Mouse (Mus musculus): ENCODE data around the gene Tmem163. TPM values are rescaled to one million over a fixed set of nuclear protein-coding genes. Genes with fewer than 3 reads are reported as not detected.

Gene Tmem163
- polyA plus RNA-seq, 1 experiment: not detected

DNA sequence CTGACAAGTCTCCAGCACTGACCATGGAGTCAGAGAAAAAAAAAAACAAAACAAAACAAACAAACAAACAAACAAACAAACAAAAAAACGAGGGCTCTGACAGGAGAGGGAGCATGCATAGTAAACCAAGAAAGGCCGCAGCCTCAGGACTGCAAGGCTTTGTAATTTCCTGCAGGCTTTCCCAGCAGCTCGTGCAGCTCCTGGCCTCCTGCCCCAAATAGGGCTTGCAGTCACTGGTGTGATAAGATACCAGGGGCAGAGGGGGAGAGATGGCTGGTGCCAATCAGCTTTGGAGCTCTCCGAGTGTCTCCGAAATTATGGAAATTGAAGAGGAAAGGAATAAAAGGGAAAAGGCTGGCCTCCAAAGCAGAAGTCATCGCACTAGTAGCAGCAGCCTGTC is 214.1 kb downstream of the Tmem163 start:
- Histone ChIP-seq H3K36me3 (ENCODE audit: control insufficient read depth, insufficient read depth) (no peaks in the 10 kb centered on the region), H3K79me2 (ENCODE audit: control insufficient read depth, insufficient read depth) (no peaks in the 10 kb centered on the region), H3K4me2 (ENCODE audit: low read depth) (no peak overlapping the region), H3K27me3 (ENCODE audit: control insufficient read depth, insufficient read depth, insufficient read length) (no peaks in the 10 kb centered on the region), H3K4me3 (no peak overlapping the region), H3ac (ENCODE audit: control insufficient read depth, insufficient read length) (no peak overlapping the region)
- TF ChIP-seq TCF12 (IDR thresholded peaks at IDR 0.05; ENCODE audit: insufficient read depth, poor library complexity, severe bottlenecking): no peak
- TF ChIP-seq TCF3 (IDR thresholded peaks at IDR 0.05; ENCODE audit: insufficient read length, low read depth): no peak
- no peak for TF ChIP-seq E2F4 (IDR thresholded peaks at IDR 0.05; ENCODE audit: insufficient read depth)
- no peak for TF ChIP-seq CEBPB (IDR thresholded peaks at IDR 0.05; ENCODE audit: insufficient read depth, poor library complexity, severe bottlenecking)
- TF ChIP-seq MYOD1 (IDR thresholded peaks at IDR 0.05; ENCODE audit: control insufficient read depth in 1 of 3, insufficient read length in 2 of 3, low read depth in 2 of 3): no peak
- TF ChIP-seq POLR2AphosphoS2 (IDR thresholded peaks at IDR 0.05; ENCODE audit: insufficient read length, low read depth): no peak

GRCm38 (mm10) chr1:127464041-127464440 is 215.3 kb downstream of the Tmem163 start:
- no peaks in the 10 kb centered on the region for H3K27me3 ChIP-seq (ENCODE audit: control insufficient read depth, insufficient read depth, insufficient read length)
- H3K4me3 ChIP-seq: no peak overlapping the region
- no peak for TF ChIP-seq SRF (IDR thresholded peaks at IDR 0.05; ENCODE audit: control insufficient read depth, insufficient read length, low read depth)
- no peak for TF ChIP-seq TCF3 (IDR thresholded peaks at IDR 0.05; ENCODE audit: insufficient read length, low read depth)
- no peak for TF ChIP-seq USF1 (IDR thresholded peaks at IDR 0.05; ENCODE audit: low read depth)
- no peak for TF ChIP-seq TCF12 (IDR thresholded peaks at IDR 0.05; ENCODE audit: insufficient read depth, poor library complexity, severe bottlenecking)
- no peak for TF ChIP-seq MYOD1 (IDR thresholded peaks at IDR 0.05; ENCODE audit: control insufficient read depth in 1 of 3, insufficient read length in 2 of 3, low read depth in 2 of 3)
- TF ChIP-seq POLR2AphosphoS2 (IDR thresholded peaks at IDR 0.05; ENCODE audit: insufficient read length, low read depth): no peak
- no peak for TF ChIP-seq MAX (IDR thresholded peaks at IDR 0.05; ENCODE audit: low read depth)
- TF ChIP-seq POLR2A (IDR thresholded peaks at IDR 0.05; ENCODE audit: insufficient read length, low read depth): no peak
- TF ChIP-seq MYOG (IDR thresholded peaks at IDR 0.05; ENCODE audit: control insufficient read depth in 1 of 3, insufficient read depth in 1 of 3, insufficient read length in 2 of 3, low read depth in 2 of 3): no peak
- no peak for TF ChIP-seq CEBPB (IDR thresholded peaks at IDR 0.05; ENCODE audit: insufficient read depth, poor library complexity, severe bottlenecking)
- no peaks in the 10 kb centered on the region for H3K36me3 ChIP-seq (ENCODE audit: control insufficient read depth, insufficient read depth)
- H3ac ChIP-seq (ENCODE audit: control insufficient read depth, insufficient read length): no peak overlapping the region
- H3K4me2 ChIP-seq (ENCODE audit: low read depth): no peak overlapping the region
- no peaks in the 10 kb centered on the region for H3K79me2 ChIP-seq (ENCODE audit: control insufficient read depth, insufficient read depth)

DNA sequence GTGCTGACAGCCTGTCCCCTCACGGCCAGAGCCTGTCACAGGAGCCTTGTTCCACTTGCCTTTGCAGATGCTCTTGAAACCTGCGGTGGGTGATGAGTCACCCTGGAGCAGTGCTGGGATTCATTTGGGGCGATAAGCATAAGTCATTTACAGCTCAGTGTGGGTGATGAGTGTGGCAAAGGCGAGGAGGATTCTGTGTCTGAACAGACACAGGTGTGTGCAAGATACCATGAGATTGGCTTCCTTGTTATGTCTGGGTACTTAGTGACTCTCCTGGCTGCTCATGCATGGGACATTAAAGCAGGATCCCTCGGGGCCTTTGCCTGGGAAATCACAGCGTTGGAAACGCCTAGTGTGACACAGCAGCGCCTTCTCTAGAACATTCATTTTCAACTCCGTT is 218.3 kb downstream of the Tmem163 start:
- TF ChIP-seq POLR2A (IDR thresholded peaks at IDR 0.05; ENCODE audit: insufficient read length, low read depth) (no peak), USF1 (IDR thresholded peaks at IDR 0.05; ENCODE audit: low read depth) (no peak), REST (IDR thresholded peaks at IDR 0.05; ENCODE audit: insufficient read depth, insufficient read length) (no peak), SRF (IDR thresholded peaks at IDR 0.05; ENCODE audit: control insufficient read depth, insufficient read length, low read depth) (no peak), TCF3 (IDR thresholded peaks at IDR 0.05; ENCODE audit: insufficient read length, low read depth) (no peak), POLR2AphosphoS2 (IDR thresholded peaks at IDR 0.05; ENCODE audit: insufficient read length, low read depth) (no peak), MYOG (IDR thresholded peaks at IDR 0.05; ENCODE audit: control insufficient read depth in 1 of 3, insufficient read depth in 1 of 3, insufficient read length in 2 of 3, low read depth in 2 of 3) (no peak), TCF12 (IDR thresholded peaks at IDR 0.05; ENCODE audit: insufficient read depth, poor library complexity, severe bottlenecking) (no peak), MAX (IDR thresholded peaks at IDR 0.05; ENCODE audit: low read depth) (no peak), CEBPB (IDR thresholded peaks at IDR 0.05; ENCODE audit: insufficient read depth, poor library complexity, severe bottlenecking) (no peak), MYOD1 (IDR thresholded peaks at IDR 0.05; ENCODE audit: control insufficient read depth in 1 of 3, insufficient read length in 2 of 3, low read depth in 2 of 3) (no peak), E2F4 (IDR thresholded peaks at IDR 0.05; ENCODE audit: insufficient read depth) (no peak)
- no peaks in the 10 kb centered on the region for H3K27me3 ChIP-seq (ENCODE audit: control insufficient read depth, insufficient read depth, insufficient read length)
- no peak overlapping the region for H3K4me2 ChIP-seq (ENCODE audit: low read depth)
- H3K4me3 ChIP-seq: no peak overlapping the region
- H3K79me2 ChIP-seq (ENCODE audit: control insufficient read depth, insufficient read depth): no peaks in the 10 kb centered on the region
- H3ac ChIP-seq (ENCODE audit: control insufficient read depth, insufficient read length): no peak overlapping the region
- H3K36me3 ChIP-seq (ENCODE audit: control insufficient read depth, insufficient read depth): no peaks in the 10 kb centered on the region

- TF ChIP-seq POLR2A (IDR thresholded peaks at IDR 0.05; ENCODE audit: insufficient read length, low read depth): no peak
- no peak overlapping the region for H3K4me3 ChIP-seq
- H3ac ChIP-seq (ENCODE audit: control insufficient read depth, insufficient read length): no peak overlapping the region
- no peaks in the 10 kb centered on the region for H3K36me3 ChIP-seq (ENCODE audit: control insufficient read depth, insufficient read depth)
- H3K79me2 ChIP-seq (ENCODE audit: control insufficient read depth, insufficient read depth): no peaks in the 10 kb centered on the region
- no peak overlapping the region for H3K4me2 ChIP-seq (ENCODE audit: low read depth)
- H3K27me3 ChIP-seq (ENCODE audit: control insufficient read depth, insufficient read depth, insufficient read length): no peaks in the 10 kb centered on the region
Observed at GRCm38 (mm10) chr1:127459576-127459975, 219.8 kb downstream of the Tmem163 start.

GRCm38 (mm10) chr1:127459015-127459451 is 220.3 kb downstream of the Tmem163 start:
- no peaks in the 10 kb centered on the region for H3K27me3 ChIP-seq (ENCODE audit: control insufficient read depth, insufficient read depth, insufficient read length)
- H3K4me2 ChIP-seq (ENCODE audit: low read depth): no peak overlapping the region
- TF ChIP-seq TCF12 (IDR thresholded peaks at IDR 0.05; ENCODE audit: insufficient read depth, poor library complexity, severe bottlenecking): no peak
- TF ChIP-seq E2F4 (IDR thresholded peaks at IDR 0.05; ENCODE audit: insufficient read depth): no peak
- TF ChIP-seq MYOG (IDR thresholded peaks at IDR 0.05; ENCODE audit: control insufficient read depth in 1 of 3, insufficient read depth in 1 of 3, insufficient read length in 2 of 3, low read depth in 2 of 3): no peak
- TF ChIP-seq POLR2AphosphoS2 (IDR thresholded peaks at IDR 0.05; ENCODE audit: insufficient read length, low read depth): no peak
- no peaks in the 10 kb centered on the region for H3K36me3 ChIP-seq (ENCODE audit: control insufficient read depth, insufficient read depth)
- no peaks in the 10 kb centered on the region for H3K79me2 ChIP-seq (ENCODE audit: control insufficient read depth, insufficient read depth)
- H3ac ChIP-seq (ENCODE audit: control insufficient read depth, insufficient read length): no peak overlapping the region
- no peak overlapping the region for H3K4me3 ChIP-seq
